Mouse (Mus musculus) cerebellum, adult 2 months (tissue): ENCODE measurements at regions not wholly inside any gene's neighbourhood (a gene's known extent, or its start where the extent isn't known, plus 50 kb on each side); places are given as distances from the start of the nearest gene placed in this dataset.

Source experiments
- CTCF ChIP-seq: fragments of 200-500 bp; IDR thresholded peaks from 2 replicates; pipeline ENCODE4 v1.5.1; 2011; ENCODE audit warnings: low read depth, mild to moderate bottlenecking, control low read depth, low read length, moderate library complexity, borderline replicate concordance; ENCODE audit not compliant: insufficient read depth
- POLR2A ChIP-seq: fragments of 200-500 bp; IDR thresholded peaks from 2 replicates; pipeline ENCODE4 v1.6.1; 2011; ENCODE audit warnings: low read length, control low read depth, borderline replicate concordance; ENCODE audit not compliant: insufficient read depth

GRCm38 (mm10) chr9:56559618-56560144 lies 141.3 kb downstream of the Hmg20a start:
- TF ChIP-seq POLR2A (no peak), CTCF (no peak)
